Mouse (Mus musculus): ENCODE results near the gene Nod2. TPM values are rescaled to one million over a fixed set of nuclear protein-coding genes. Genes with fewer than 3 reads are reported as not detected.
A peak's percentile ranks its signal among the peaks of the same experiment; 100 is the strongest.

Nod2 gene
- not detected in 2 replicates for total RNA-seq (2014; fragmentation: Nextera tagmentation)
- 0.19 TPM in 1 of 2 replicates, not detected in the other for total RNA-seq (2017)

- ATAC-seq (replicated peaks; ENCODE audit: low FRiP score, low TSS enrichment, poor library complexity, severe bottlenecking): peak; percentile 92
Observed at GRCm38 (mm10) chr8:88646837-88647778, at the start of gene Nod2. TSS of gene Nod2 (plus strand) at chr8:88647315.

GRCm38 (mm10) chr8:88598578-88598977 lies 48.5 kb upstream of the Nod2 start:
- ATAC-seq (replicated peaks; ENCODE audit: low FRiP score, low TSS enrichment, poor library complexity, severe bottlenecking): no peak

- ATAC-seq (replicated peaks; ENCODE audit: low FRiP score, low TSS enrichment, poor library complexity, severe bottlenecking): no peak
Observed at GRCm38 (mm10) chr8:88599491-88599890, 47.6 kb upstream of the Nod2 start.

DNA sequence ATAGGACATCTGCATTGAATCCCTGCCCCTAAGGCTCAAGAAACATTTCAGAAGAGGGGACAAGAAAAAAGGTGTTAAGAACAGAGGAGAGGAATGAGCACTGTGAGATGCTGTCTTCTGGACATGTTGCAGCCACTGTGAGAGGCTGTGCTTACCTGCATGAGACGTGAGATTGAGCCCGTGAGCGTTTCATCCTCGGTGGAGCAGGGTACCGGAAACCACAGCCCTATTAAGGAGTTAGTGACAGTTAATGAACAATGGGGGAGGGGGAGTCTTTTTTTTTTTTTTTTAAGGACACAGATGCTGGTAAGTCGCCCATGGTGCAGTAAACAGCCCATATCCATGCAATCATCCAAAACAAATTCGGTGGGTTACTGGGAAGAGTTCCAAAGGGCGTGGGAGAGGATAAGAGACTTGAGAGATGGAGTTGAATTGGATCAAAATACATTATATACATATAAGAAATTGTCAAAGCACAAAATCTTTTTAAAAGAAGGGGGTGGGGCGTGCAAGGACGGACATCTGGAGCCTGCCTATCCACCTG lies 43.6 kb upstream of the Nod2 start:
- no peak for ATAC-seq (replicated peaks; ENCODE audit: low FRiP score, low TSS enrichment, poor library complexity, severe bottlenecking)

GRCm38 (mm10) chr8:88604065-88605038 lies 42.8 kb upstream of the Nod2 start:
- no peak for ATAC-seq (replicated peaks; ENCODE audit: low FRiP score, low TSS enrichment, poor library complexity, severe bottlenecking)

GRCm38 (mm10) chr8:88605361-88606040 lies 41.6 kb upstream of the Nod2 start:
- ATAC-seq (replicated peaks; ENCODE audit: low FRiP score, low TSS enrichment, poor library complexity, severe bottlenecking): no peak

DNA sequence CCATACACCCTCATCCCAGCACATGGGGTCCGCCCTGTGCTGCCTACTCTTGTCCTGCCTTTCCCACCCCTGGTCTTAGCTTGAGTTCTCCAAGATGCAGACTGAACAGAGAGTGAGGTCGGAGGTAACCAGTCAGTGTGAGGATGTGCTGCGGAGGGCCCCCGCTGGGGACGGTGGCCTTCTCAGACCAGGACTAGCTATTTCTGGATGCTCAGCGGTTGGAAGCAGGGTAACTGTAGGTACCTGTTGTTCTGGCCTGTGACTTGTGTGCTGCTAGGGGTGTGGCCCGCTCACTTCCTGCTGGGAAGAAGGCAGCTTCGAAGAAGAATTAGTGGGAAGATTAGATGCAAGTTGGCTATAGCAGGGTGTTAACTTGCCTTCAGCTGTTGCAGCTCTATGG lies 38.1 kb upstream of the Nod2 start:
- no peak for ATAC-seq (replicated peaks; ENCODE audit: low FRiP score, low TSS enrichment, poor library complexity, severe bottlenecking)

GRCm38 (mm10) chr8:88610271-88610670 lies 36.8 kb upstream of the Nod2 start:
- ATAC-seq (replicated peaks; ENCODE audit: low FRiP score, low TSS enrichment, poor library complexity, severe bottlenecking): no peak

GRCm38 (mm10) chr8:88614981-88615380 lies 32.1 kb upstream of the Nod2 start:
- no peak for ATAC-seq (replicated peaks; ENCODE audit: low FRiP score, low TSS enrichment, poor library complexity, severe bottlenecking)

DNA sequence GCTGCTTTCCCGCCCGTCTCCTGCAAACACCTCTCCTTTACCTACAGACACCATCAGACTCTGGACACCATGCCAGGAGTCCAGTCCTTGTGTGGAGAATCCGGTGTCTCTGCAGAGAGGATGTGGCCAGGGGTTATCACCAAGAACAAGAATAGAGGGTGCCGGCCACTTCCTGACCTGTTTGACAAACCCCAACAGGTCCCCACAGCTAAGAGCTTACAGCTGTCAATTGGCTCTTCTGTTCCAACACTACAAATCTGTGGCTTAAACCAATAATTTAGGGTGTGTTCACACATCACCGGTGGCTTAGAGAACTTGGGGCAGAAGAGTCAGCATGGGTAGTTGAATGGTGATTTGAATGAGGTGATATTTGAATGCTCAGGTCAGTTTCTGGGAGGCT lies 28.5 kb upstream of the Nod2 start:
- ATAC-seq (replicated peaks; ENCODE audit: low FRiP score, low TSS enrichment, poor library complexity, severe bottlenecking): no peak

DNA sequence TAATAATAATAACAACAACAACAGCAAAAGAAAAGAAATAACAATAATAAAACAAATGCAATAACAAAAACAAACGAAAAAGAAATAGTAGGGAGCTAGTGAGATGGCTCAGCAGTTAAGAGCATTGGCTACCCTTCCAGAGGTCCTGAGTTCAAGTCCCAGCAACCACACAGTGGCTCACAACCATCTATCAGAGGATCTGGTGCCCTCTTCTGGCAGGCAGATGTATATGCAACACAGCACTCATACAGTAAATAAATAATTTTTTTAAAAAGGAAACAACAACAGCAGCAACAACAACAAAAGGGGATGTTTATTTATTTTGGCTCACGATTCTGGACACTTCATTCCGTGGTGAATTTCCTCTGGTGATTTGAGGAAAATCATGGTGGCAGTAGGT lies 27.6 kb upstream of the Nod2 start:
- no peak for ATAC-seq (replicated peaks; ENCODE audit: low FRiP score, low TSS enrichment, poor library complexity, severe bottlenecking)

DNA sequence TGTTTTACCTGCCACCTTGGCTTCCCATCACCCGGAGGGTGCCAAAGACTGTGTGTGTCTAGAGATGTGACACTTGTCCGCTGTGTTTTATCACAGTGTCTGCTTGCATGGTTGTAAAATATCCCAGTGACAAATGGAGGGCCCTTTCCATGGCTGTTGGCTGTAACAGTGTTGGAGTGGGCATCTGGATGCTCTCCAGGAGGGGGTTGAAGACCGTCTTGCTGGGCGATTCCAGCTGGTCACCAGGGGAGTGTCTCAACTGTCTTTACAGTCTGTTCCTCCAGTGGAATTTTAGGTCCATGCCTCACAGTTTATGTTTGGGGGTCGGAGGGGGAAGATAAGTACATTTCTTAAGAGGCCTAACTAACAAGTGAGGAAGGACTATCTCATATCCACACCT lies 26.2 kb upstream of the Nod2 start:
- ATAC-seq (replicated peaks; ENCODE audit: low FRiP score, low TSS enrichment, poor library complexity, severe bottlenecking): no peak

DNA sequence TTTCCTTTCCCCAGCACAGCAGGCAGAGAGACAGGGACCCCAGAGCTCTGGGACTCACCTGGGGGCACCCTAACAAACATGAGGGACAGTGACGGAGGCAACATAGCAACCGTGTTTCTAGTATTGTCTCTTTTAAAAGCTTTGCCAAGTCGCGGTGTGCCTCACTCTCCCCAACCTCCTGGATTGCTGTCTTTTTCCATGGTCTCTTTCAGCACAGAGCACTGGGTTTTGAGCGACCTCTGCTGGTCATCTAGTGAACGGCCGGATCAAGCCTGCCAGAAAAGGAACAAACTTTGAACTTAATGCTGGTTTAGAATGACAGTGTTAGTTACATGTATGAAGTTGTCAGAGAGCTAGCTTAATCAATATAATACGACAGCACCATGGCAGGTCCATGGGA lies 25.7 kb upstream of the Nod2 start:
- peak; percentile 76 for ATAC-seq (replicated peaks; ENCODE audit: low FRiP score, low TSS enrichment, poor library complexity, severe bottlenecking)

DNA sequence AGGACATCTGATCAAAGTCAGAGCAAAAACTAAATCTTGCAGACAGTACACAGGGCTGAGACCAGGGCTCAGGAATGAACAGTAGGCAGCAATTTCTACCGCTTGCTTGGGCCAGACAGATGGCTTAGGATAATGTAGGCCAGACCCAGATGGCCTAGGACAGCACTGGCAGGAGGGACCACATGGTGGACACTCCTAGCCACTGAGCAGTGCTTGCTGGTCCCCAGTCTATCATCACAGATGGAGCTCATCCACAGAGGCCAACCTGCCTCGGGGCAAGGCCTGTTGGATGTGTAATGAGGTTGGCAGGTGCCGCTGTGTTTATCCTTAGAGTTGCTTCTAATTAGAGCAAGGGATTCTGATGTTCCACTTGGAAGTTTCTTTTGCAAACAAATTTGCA lies 23.8 kb upstream of the Nod2 start:
- no peak for ATAC-seq (replicated peaks; ENCODE audit: low FRiP score, low TSS enrichment, poor library complexity, severe bottlenecking)

DNA sequence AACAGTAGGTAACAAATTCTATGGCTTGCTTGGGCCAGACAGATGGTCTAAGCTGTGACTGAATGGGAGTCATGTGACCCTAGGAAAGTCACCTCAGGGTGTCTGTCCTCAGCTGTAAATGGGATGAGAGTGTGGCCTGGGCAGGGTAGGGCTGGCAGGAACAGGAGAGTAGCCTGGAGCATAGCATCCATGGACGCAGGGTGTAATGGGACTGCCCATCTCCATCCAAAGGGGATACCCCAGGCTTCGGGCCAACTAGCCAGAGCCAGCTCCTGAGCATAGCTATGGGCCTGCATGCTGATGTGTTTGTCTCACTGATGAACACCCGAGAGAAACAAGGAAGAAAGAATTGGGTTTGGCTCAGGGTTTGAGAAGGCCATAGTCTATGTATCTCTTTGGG lies 22.8 kb upstream of the Nod2 start:
- no peak for ATAC-seq (replicated peaks; ENCODE audit: low FRiP score, low TSS enrichment, poor library complexity, severe bottlenecking)

DNA sequence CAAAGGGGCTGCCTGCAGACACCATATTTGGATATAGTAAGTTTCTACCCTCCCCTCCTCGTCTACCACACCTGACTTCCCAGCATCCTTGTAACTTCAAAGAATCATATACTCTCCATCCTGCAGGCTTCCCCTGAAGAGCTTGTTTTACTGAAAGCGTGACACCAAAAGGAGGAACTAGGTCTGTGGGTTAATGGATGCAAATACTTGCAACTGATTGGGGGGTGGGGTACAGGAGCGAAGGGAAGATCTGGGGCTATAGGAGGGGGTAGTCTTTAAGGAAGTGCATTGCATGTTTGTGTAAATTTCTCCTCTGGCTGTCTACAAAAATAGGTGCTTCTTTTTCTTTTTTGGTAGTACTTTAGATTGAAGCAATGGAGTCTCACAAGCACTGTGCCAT lies 20.7 kb upstream of the Nod2 start:
- no peak for ATAC-seq (replicated peaks; ENCODE audit: low FRiP score, low TSS enrichment, poor library complexity, severe bottlenecking)

DNA sequence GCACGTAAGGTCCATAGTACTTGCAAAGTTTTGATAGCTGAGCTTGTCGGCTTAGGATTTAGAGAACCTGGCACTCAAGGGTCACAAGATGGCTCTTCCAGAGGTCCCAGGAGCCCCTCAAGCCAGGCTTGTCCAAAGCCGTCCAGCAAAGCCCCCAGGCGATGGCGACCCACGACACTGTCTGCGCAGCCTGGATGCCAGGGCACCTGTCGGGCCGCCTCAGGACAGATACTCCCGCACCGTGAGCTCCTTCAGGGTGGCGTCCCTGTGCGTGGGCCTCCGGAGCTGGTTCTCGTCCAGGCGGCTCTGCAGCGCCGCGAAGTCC lies 20.2 kb upstream of the Nod2 start:
- no peak for ATAC-seq (replicated peaks; ENCODE audit: low FRiP score, low TSS enrichment, poor library complexity, severe bottlenecking)

- ATAC-seq (replicated peaks; ENCODE audit: low FRiP score, low TSS enrichment, poor library complexity, severe bottlenecking): no peak
Observed at GRCm38 (mm10) chr8:88627265-88627991, 19.7 kb upstream of the Nod2 start.
